Mouse (Mus musculus) heart, postnatal 0 days (tissue): Measurements from ENCODE around the gene Lrpprc.

Source experiments
- CTCF ChIP-seq: IDR thresholded peaks from 2 replicates; pipeline ENCODE4 v1.5.1; 2016; ENCODE audit warnings: antibody characterized with exemption, control low read depth, low read depth
- EP300 ChIP-seq: IDR thresholded peaks from 2 replicates; pipeline ENCODE4 v1.6.1; 2016; ENCODE audit warnings: antibody characterized with exemption, low read depth

- TF ChIP-seq EP300 (no peak), CTCF (no peak)
Measured at GRCm38 (mm10) chr17:84672376-84673369, 117.9 kb downstream of the Lrpprc start.
